Mouse (Mus musculus) erythroblast, embryonic 14.5 days (primary cell): ENCODE results near the gene Fam3b. TPM values are rescaled to one million over a fixed set of nuclear protein-coding genes. Genes with fewer than 3 reads are reported as not detected.
A peak's percentile ranks its signal among the peaks of the same experiment; 100 is the strongest.

Experiments
- H3K27me3 ChIP-seq: 2 replicates; pipeline ENCODE4 v1.6.1; 2012; ENCODE audit warnings: inconsistent platforms; ENCODE audit not compliant: control insufficient read depth
- H3K36me3 ChIP-seq: 2 replicates; pipeline ENCODE4 v1.6.1; 2012; ENCODE audit warnings: mild to moderate bottlenecking, inconsistent platforms; ENCODE audit not compliant: control insufficient read depth
- H3K4me1 ChIP-seq: 2 replicates; pipeline ENCODE4 v1.6.1; 2012; ENCODE audit warnings: inconsistent platforms; ENCODE audit not compliant: control insufficient read depth
- H3K4me3 ChIP-seq: replicated peaks from 2 replicates; pipeline ENCODE3; 2012; ENCODE audit warnings: moderate library complexity, mild to moderate bottlenecking, inconsistent platforms
- H3K9me3 ChIP-seq: 2 replicates; pipeline ENCODE4 v1.6.1; 2012; ENCODE audit warnings: low read length, inconsistent platforms, mixed read lengths; ENCODE audit not compliant: control insufficient read depth
- GATA1 ChIP-seq: IDR thresholded peaks from 2 replicates; pipeline ENCODE4 v1.6.1; 2012; ENCODE audit warnings: low read length, inconsistent platforms, mixed read lengths
- TAL1 ChIP-seq: IDR thresholded peaks from 3 replicates; pipeline ENCODE4 v1.6.1; 2012; ENCODE audit warnings: low read length, inconsistent platforms, mixed read lengths
- polyA plus RNA-seq: library from polyadenylated mRNA; stranded (reverse); fragments of >175 nt; gene quantifications from 2 replicates; pipeline ENCODE4 v1.2.3, GENCODE M21; 2012

Fam3b gene
- 0.08 TPM in 1 of 2 replicates, not detected in the other for polyA plus RNA-seq

GRCm38 (mm10) chr16:97514099-97514940 is at the start of gene Fam3b:
TSS of gene Fam3b (minus strand) at chr16:97514816.
- H3K9me3 ChIP-seq, result no peaks in the 10 kb centered on the region
- no peaks in the 10 kb centered on the region for H3K27me3 ChIP-seq
- H3K4me3 ChIP-seq, result no peak within 1 kb of the TSS
- no peaks in the 10 kb centered on the region for H3K36me3 ChIP-seq
- H3K4me1 ChIP-seq, result no peaks in the 10 kb centered on the region
- TF ChIP-seq TAL1, result no peak
- no peak for TF ChIP-seq GATA1

DNA sequence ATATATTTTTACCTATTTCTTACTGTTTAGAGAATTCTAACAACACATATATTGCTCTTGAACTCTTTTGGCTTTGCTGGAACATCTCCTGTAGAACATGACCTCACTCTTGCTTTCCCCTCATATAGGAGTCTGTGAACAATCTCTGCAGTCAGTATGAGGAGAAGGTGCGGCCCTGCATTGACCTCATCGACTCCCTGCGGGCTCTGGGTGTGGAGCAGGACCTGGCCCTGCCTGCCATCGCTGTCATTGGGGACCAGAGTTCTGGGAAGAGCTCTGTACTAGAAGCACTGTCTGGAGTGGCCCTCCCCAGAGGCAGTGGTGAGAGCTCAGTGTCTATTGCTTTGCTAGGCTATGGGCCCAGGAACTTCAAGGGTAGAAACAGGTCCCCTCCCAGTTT is 29.7 kb upstream of the Fam3b start:
- H3K4me3 ChIP-seq, result no peak overlapping the region
- H3K36me3 ChIP-seq, result no peaks in the 10 kb centered on the region
- no peak for TF ChIP-seq GATA1
- H3K4me1 ChIP-seq, result no peaks in the 10 kb centered on the region
- H3K27me3 ChIP-seq, result no peaks in the 10 kb centered on the region
- no peaks in the 10 kb centered on the region for H3K9me3 ChIP-seq

GRCm38 (mm10) chr16:97536859-97537258 is 22.2 kb upstream of the Fam3b start:
- Histone ChIP-seq H3K4me1 (peaks cover 4% of the 10 kb centered on the region), H3K4me3 (no peak overlapping the region), H3K9me3 (no peaks in the 10 kb centered on the region; the same call in 1 of the 2 replicates), H3K36me3 (no peaks in the 10 kb centered on the region), H3K27me3 (no peaks in the 10 kb centered on the region)
- no peak for TF ChIP-seq GATA1
- TF ChIP-seq TAL1, result no peak

GRCm38 (mm10) chr16:97535808-97536413 is 21.3 kb upstream of the Fam3b start:
- H3K36me3 ChIP-seq, result no peaks in the 10 kb centered on the region
- no peaks in the 10 kb centered on the region; the same call in 1 of the 2 replicates for H3K9me3 ChIP-seq
- no peak for TF ChIP-seq GATA1
- no peak for TF ChIP-seq TAL1
- no peak overlapping the region for H3K4me3 ChIP-seq
- peaks cover 4% of the 10 kb centered on the region for H3K4me1 ChIP-seq
- H3K27me3 ChIP-seq, result no peaks in the 10 kb centered on the region

DNA sequence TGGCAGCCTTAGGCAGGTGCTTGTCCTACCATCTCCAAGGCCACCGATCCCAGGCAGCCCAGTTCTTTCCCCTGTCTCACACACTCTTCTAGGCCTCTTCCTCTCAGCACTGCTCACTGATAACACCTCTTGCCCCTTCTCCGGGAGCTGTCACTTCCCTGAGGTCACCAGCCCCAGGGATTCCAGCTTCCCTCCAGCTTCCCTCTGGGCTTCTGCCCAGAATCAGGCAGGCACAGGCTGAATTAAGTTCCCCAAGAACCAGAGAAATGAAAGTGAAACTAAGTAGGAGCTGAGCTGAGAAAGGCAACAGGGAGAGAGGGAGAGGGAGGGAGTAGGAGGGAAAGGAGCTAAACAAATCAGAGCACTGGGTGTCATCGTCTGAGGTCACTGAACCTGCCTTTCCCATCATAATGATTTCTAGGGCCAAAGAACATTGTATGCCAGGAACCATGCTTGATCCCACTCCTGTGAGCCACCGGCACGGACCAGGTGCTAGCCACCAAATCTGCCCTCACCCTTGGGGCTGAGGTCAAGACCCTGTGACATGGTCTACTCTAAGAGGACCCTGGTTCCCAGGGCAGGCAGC is 20.4 kb upstream of the Fam3b start:
- Histone ChIP-seq H3K9me3 (no peaks in the 10 kb centered on the region; the same call in 1 of the 2 replicates), H3K36me3 (no peaks in the 10 kb centered on the region), H3K27me3 (no peaks in the 10 kb centered on the region), H3K4me3 (peak overlapping the region; percentile 44), H3K4me1 (peaks cover 4% of the 10 kb centered on the region)
- no peak for TF ChIP-seq TAL1
- no peak for TF ChIP-seq GATA1

GRCm38 (mm10) chr16:97534448-97534847 is 19.8 kb upstream of the Fam3b start:
- H3K4me3 ChIP-seq, result peak overlapping the region; percentile 44
- no peaks in the 10 kb centered on the region for H3K27me3 ChIP-seq
- H3K36me3 ChIP-seq, result no peaks in the 10 kb centered on the region
- H3K9me3 ChIP-seq, result no peaks in the 10 kb centered on the region; the same call in 1 of the 2 replicates
- TF ChIP-seq TAL1 (no peak), GATA1 (no peak)
- H3K4me1 ChIP-seq, result peaks cover 4% of the 10 kb centered on the region

GRCm38 (mm10) chr16:97533751-97534150 is 19.1 kb upstream of the Fam3b start:
- TF ChIP-seq TAL1 (no peak), GATA1 (no peak)
- Histone ChIP-seq H3K36me3 (no peaks in the 10 kb centered on the region), H3K4me3 (no peak overlapping the region), H3K9me3 (no peaks in the 10 kb centered on the region; the same call in 1 of the 2 replicates), H3K4me1 (peaks cover 4% of the 10 kb centered on the region), H3K27me3 (no peaks in the 10 kb centered on the region)

DNA sequence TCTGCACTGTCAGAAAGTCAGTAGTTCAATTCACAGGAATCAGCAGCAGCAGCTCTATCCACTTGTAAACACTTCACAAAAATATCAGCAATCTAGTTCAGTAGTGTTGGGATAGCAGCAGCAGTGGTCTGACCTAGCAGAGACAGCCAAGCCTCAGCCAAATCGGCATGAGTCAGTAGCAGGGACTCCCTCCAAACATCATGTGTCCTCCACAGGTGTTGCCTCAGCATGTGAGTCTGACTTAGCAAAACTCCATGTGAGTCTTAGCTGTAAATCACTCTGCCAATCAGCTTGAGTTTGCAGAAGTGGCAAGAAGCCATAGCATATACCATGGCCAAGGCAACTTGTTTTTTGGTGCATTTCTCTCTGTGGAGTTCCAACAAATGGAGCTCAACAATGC is 18.5 kb upstream of the Fam3b start:
- TF ChIP-seq TAL1, result no peak
- no peak for TF ChIP-seq GATA1
- Histone ChIP-seq H3K9me3 (no peaks in the 10 kb centered on the region; the same call in 1 of the 2 replicates), H3K27me3 (no peaks in the 10 kb centered on the region), H3K4me1 (peaks cover 4% of the 10 kb centered on the region), H3K36me3 (no peaks in the 10 kb centered on the region), H3K4me3 (no peak overlapping the region)

- no peaks in the 10 kb centered on the region for H3K27me3 ChIP-seq
- H3K9me3 ChIP-seq, result no peaks in the 10 kb centered on the region; the same call in 1 of the 2 replicates
- H3K4me3 ChIP-seq, result no peak overlapping the region
- H3K36me3 ChIP-seq, result no peaks in the 10 kb centered on the region
- TF ChIP-seq GATA1 (no peak), TAL1 (no peak)
- no peaks in the 10 kb centered on the region for H3K4me1 ChIP-seq
Measured at GRCm38 (mm10) chr16:97529241-97529640, 14.6 kb upstream of the Fam3b start.
